Mouse (Mus musculus) lung, embryonic 14.5 days (tissue): Measurements from ENCODE around the gene Stxbp6. TPM values are rescaled to one million over a fixed set of nuclear protein-coding genes. Genes with fewer than 3 reads are reported as not detected.
"Not testable (repeated sequence)": the region's sequence is repeated elsewhere in the genome, so short reads cannot be mapped to it uniquely, and the experiment has no call there.

ENCODE experiments used
- ATAC-seq: fragments of 200-750 bp; cut with Nextera tagmentation; 2 replicates; pipeline ENCODE4 v1.8.0; 2017; ENCODE audit warnings: mild to moderate bottlenecking, moderate TSS enrichment, moderate library complexity; ENCODE audit not compliant: insufficient read depth
- DNase-seq: peaks from one replicate; pipeline ENCODE4 v3.0.0-alpha.2; 2015
- H3K27ac ChIP-seq: fragments of 300-500 bp; sonication (generic); 2 replicates; pipeline ENCODE4 v1.5.1; 2014; ENCODE audit warnings: low read depth, mild to moderate bottlenecking, moderate library complexity
- H3K27me3 ChIP-seq: fragments of 300-500 bp; sonication (generic); 2 replicates; pipeline ENCODE4 v1.6.1; 2014; ENCODE audit warnings: low read length, control low read depth; ENCODE audit not compliant: insufficient read depth
- H3K36me3 ChIP-seq: fragments of 300-500 bp; sonication (generic); 2 replicates; pipeline ENCODE4 v1.6.1; 2014; ENCODE audit warnings: control low read depth; ENCODE audit not compliant: insufficient read depth
- H3K4me1 ChIP-seq: fragments of 300-500 bp; sonication (generic); 2 replicates; pipeline ENCODE4 v1.6.1; 2014; ENCODE audit warnings: antibody characterized with exemption, control low read depth; ENCODE audit not compliant: insufficient read depth
- H3K4me2 ChIP-seq: fragments of 300-500 bp; sonication (generic); 2 replicates; pipeline ENCODE4 v1.6.1; 2014; ENCODE audit warnings: mild to moderate bottlenecking
- H3K4me3 ChIP-seq: fragments of 300-500 bp; sonication (generic); 2 replicates; pipeline ENCODE4 v1.5.1; 2014; ENCODE audit warnings: low read depth, low read length
- H3K9ac ChIP-seq: fragments of 300-500 bp; sonication (generic); 2 replicates; pipeline ENCODE4 v1.6.1; 2014
- H3K9me3 ChIP-seq: fragments of 300-500 bp; sonication (generic); 2 replicates; pipeline ENCODE4 v1.6.1; 2016; ENCODE audit warnings: low read depth, low read length, control low read depth
- CTCF ChIP-seq: IDR thresholded peaks from 2 replicates; pipeline ENCODE4 v1.5.1; 2016; ENCODE audit warnings: antibody characterized with exemption, low read depth
- WGBS: fragments of 180-500 bp; shearing (Covaris S2); extraction: QIAGEN DNeasy Blood & Tissue Kit; methylation state at CpG from one replicate; pipeline ENCODE4 v1.1.7; 2014; 5-methylcytosine and 5-hydroxymethylcytosine counted together
- polyA plus RNA-seq: library from polyadenylated mRNA; unstranded; fragments of >200 nt; fragmentation: Nextera tagmentation; extraction: Ambion mirVana; gene quantifications from 2 replicates; pipeline ENCODE4 v1.2.1, GENCODE M21; 2014

Stxbp6 gene
- 6.4 and 9.7 TPM in 2 replicates for polyA plus RNA-seq

- TF ChIP-seq CTCF: no peak
- Histone ChIP-seq H3K4me1 (no peaks in the 10 kb centered on the region; the same call in 1 of the 2 replicates), H3K36me3 (no peaks in the 10 kb centered on the region), H3K4me2 (peak within 1 kb of the TSS; percentile 98), H3K27me3 (no peaks in the 10 kb centered on the region), H3K27ac (peak within 1 kb of the TSS; percentile 76), H3K9me3 (no peaks in the 10 kb centered on the region), H3K9ac (peak within 1 kb of the TSS; percentile 77), H3K4me3 (peak within 1 kb of the TSS; percentile 67)
- 1% methylated on average over 20 of the region's 20 CpGs for WGBS
- ATAC-seq: peak; percentile 50
- peak; percentile 88 for DNase-seq
Measured at GRCm38 (mm10) chr12:45074611-45075342, at the start of gene Stxbp6. Gene Stxbp6, minus strand, starts transcription at chr12:45074709.

GRCm38 (mm10) chr12:45102954-45103353 is 28.4 kb upstream of the Stxbp6 start:
- not testable (repeated sequence) for H3K27ac ChIP-seq, DNase-seq, H3K9me3 ChIP-seq, H3K9ac ChIP-seq, ATAC-seq, H3K4me3 ChIP-seq, H3K4me1 ChIP-seq, H3K36me3 ChIP-seq, H3K4me2 ChIP-seq, H3K27me3 ChIP-seq
- 50% methylated on average over 2 of the region's 2 CpGs for WGBS

- Histone ChIP-seq H3K27me3 (no peaks in the 10 kb centered on the region), H3K4me1 (no peaks in the 10 kb centered on the region), H3K4me2 (no peak overlapping the region), H3K27ac (no peak overlapping the region), H3K4me3 (no peak overlapping the region), H3K9me3 (no peaks in the 10 kb centered on the region), H3K9ac (no peak overlapping the region), H3K36me3 (no peaks in the 10 kb centered on the region)
- 78% methylated on average over 2 of the region's 2 CpGs for WGBS
- DNase-seq (no peak), ATAC-seq (no peak)
- no peak for TF ChIP-seq CTCF
Measured at GRCm38 (mm10) chr12:45093732-45094131, 19.2 kb upstream of the Stxbp6 start.

- WGBS: 26% methylated on average over 3 of the region's 3 CpGs
- ATAC-seq: no peak
- TF ChIP-seq CTCF: no peak
- Histone ChIP-seq H3K36me3 (no peaks in the 10 kb centered on the region), H3K27ac (no peak overlapping the region), H3K27me3 (no peaks in the 10 kb centered on the region), H3K9me3 (no peaks in the 10 kb centered on the region), H3K4me3 (no peak overlapping the region), H3K4me1 (no peaks in the 10 kb centered on the region), H3K4me2 (no peak overlapping the region), H3K9ac (no peak overlapping the region)
- no peak for DNase-seq
Measured at GRCm38 (mm10) chr12:45092444-45092843, 17.9 kb upstream of the Stxbp6 start.

- no peak for DNase-seq
- H3K4me1 ChIP-seq: no peaks in the 10 kb centered on the region
- no peak for ATAC-seq
- TF ChIP-seq CTCF: no peak
- no peak overlapping the region for H3K9ac ChIP-seq
- no peak overlapping the region for H3K4me3 ChIP-seq
- no peak overlapping the region for H3K4me2 ChIP-seq
- H3K27me3 ChIP-seq: no peaks in the 10 kb centered on the region
- no peaks in the 10 kb centered on the region for H3K36me3 ChIP-seq
- WGBS: 47% methylated on average over 1 of the region's 1 CpGs
- H3K9me3 ChIP-seq: no peaks in the 10 kb centered on the region
- no peak overlapping the region for H3K27ac ChIP-seq
Measured at GRCm38 (mm10) chr12:45083145-45083475, 8.6 kb upstream of the Stxbp6 start.

- DNase-seq (no peak), ATAC-seq (peak; percentile 48; the same call in 1 of the 2 replicates)
- Histone ChIP-seq H3K9ac (no peak overlapping the region), H3K4me3 (no peak overlapping the region), H3K4me1 (no peaks in the 10 kb centered on the region), H3K27ac (no peak overlapping the region), H3K36me3 (no peaks in the 10 kb centered on the region), H3K4me2 (no peak overlapping the region), H3K27me3 (no peaks in the 10 kb centered on the region), H3K9me3 (no peaks in the 10 kb centered on the region)
- 67% methylated on average over 4 of the region's 4 CpGs for WGBS
- no peak for TF ChIP-seq CTCF
Measured at GRCm38 (mm10) chr12:45082379-45083144, 8.1 kb upstream of the Stxbp6 start.

- ATAC-seq (peak; percentile 39), DNase-seq (peak; percentile 56)
- H3K27ac ChIP-seq: no peak overlapping the region
- no peaks in the 10 kb centered on the region for H3K9me3 ChIP-seq
- no peaks in the 10 kb centered on the region for H3K36me3 ChIP-seq
- no peak overlapping the region for H3K4me3 ChIP-seq
- no peak overlapping the region for H3K4me2 ChIP-seq
- TF ChIP-seq CTCF: no peak
- H3K9ac ChIP-seq: no peak overlapping the region
- 17% methylated on average over 1 of the region's 1 CpGs for WGBS
- H3K27me3 ChIP-seq: no peaks in the 10 kb centered on the region
- H3K4me1 ChIP-seq: no peaks in the 10 kb centered on the region
Measured at GRCm38 (mm10) chr12:45081617-45082016, 7.1 kb upstream of the Stxbp6 start.
